Mouse (Mus musculus): ENCODE measurements at regions not wholly inside any gene's neighbourhood (a gene's known extent, or its start where the extent isn't known, plus 50 kb on each side); places are given as distances from the start of the nearest gene placed in this dataset.
A peak's percentile ranks its signal among the peaks of the same experiment; 100 is the strongest.
"Not testable (repeated sequence)": the region's sequence is repeated elsewhere in the genome, so short reads cannot be mapped to it uniquely, and the experiment has no call there.

GRCm38 (mm10) chr6:3201507-3201906 lies 197.9 kb downstream of the Samd9l start:
- DNase-seq, result not testable (repeated sequence)

- peak; percentile 14 for DNase-seq
These were observed 198.3 kb downstream of the Samd9l start for GRCm38 (mm10) chr6:3201107-3201506.

GRCm38 (mm10) chr6:3200586-3200985 lies 198.8 kb downstream of the Samd9l start:
- peak; percentile 73 for DNase-seq

GRCm38 (mm10) chr6:3192424-3192820 lies 206.9 kb downstream of the Samd9l start:
- DNase-seq, result not testable (repeated sequence)

- DNase-seq, result not testable (repeated sequence)
These were observed 207.5 kb downstream of the Samd9l start for GRCm38 (mm10) chr6:3191695-3192423.

- DNase-seq, result peak; percentile 72
These were observed 215.6 kb downstream of the Samd9l start for GRCm38 (mm10) chr6:3183819-3184199.

GRCm38 (mm10) chr6:3182889-3183818 lies 216.2 kb downstream of the Samd9l start:
- DNase-seq, result peak; percentile 53

- not testable (repeated sequence) for DNase-seq
These were observed 216.9 kb downstream of the Samd9l start for GRCm38 (mm10) chr6:3182424-3182841.

- DNase-seq, result not testable (repeated sequence)
These were observed 219.6 kb downstream of the Samd9l start for GRCm38 (mm10) chr6:3179603-3180348.

GRCm38 (mm10) chr6:3169479-3169878 lies 229.9 kb downstream of the Samd9l start:
- DNase-seq, result not testable (repeated sequence)

- DNase-seq, result not testable (repeated sequence)
These were observed 233.2 kb downstream of the Samd9l start for GRCm38 (mm10) chr6:3166149-3166548.

GRCm38 (mm10) chr6:3151901-3152300 lies 247.5 kb downstream of the Samd9l start:
- not testable (repeated sequence) for DNase-seq

- peak; percentile 4 for DNase-seq
These were observed 261.5 kb downstream of the Samd9l start for GRCm38 (mm10) chr6:3137823-3138222.

GRCm38 (mm10) chr6:3133763-3134162 lies 265.6 kb downstream of the Samd9l start:
- DNase-seq, result not testable (repeated sequence)

GRCm38 (mm10) chr6:3116296-3116695 lies 283.1 kb downstream of the Samd9l start:
- DNase-seq, result not testable (repeated sequence)

Data from lung, postnatal 14 days (tissue).